Mouse (Mus musculus): ENCODE measurements at regions not wholly inside any gene's neighbourhood (a gene's known extent, or its start where the extent isn't known, plus 50 kb on each side); places are given as distances from the start of the nearest gene placed in this dataset.

GRCm38 (mm10) chr6:11313744-11314143, 593.6 kb downstream of the Ndufa4 start:
- in situ Hi-C loops (cut with MboI; ENCODE audit: low pct_ligation_motif_present, low pct_unique_long_range_greater_than_20kb, low sequenced_read_pairs): no loop called here
- no peak overlapping the region for H3K4me3 ChIP-seq (replicated peaks in 1 of 3; ENCODE audit: low read depth in 2 of 3, low read length in 2 of 3, poor library complexity in 1 of 3)
- H3K79me2 ChIP-seq (replicated peaks; ENCODE audit: control insufficient read depth, extremely low read depth, insufficient read depth, poor library complexity, severe bottlenecking): no peaks in the 10 kb centered on the region
- no peaks in the 10 kb centered on the region for H3K9me3 ChIP-seq (replicated peaks; ENCODE audit: low read length)
- no peaks in the 10 kb centered on the region for H3K4me1 ChIP-seq (ENCODE audit: control insufficient read depth in 1 of 2, insufficient read depth in 2 of 2)
- DNase-seq (ENCODE audit: extremely low read depth): no peak
- dilution Hi-C loops (cut with MboI; ENCODE audit: extremely low pct_ligation_motif_present, extremely low pct_unique_long_range_greater_than_20kb, low sequenced_read_pairs): no loop called here
- H3K9ac ChIP-seq (ENCODE audit: insufficient read depth, low read depth): no peak overlapping the region
- no peak overlapping the region for H3K4me2 ChIP-seq (ENCODE audit: insufficient read depth, low read depth, poor library complexity, severe bottlenecking)
- no peaks in the 10 kb centered on the region for H3K36me3 ChIP-seq (replicated peaks in 1 of 2; ENCODE audit: control insufficient read depth in 1 of 2, insufficient read depth in 1 of 2, low read length in 1 of 2)
- H3K27me3 ChIP-seq (replicated peaks): no peaks in the 10 kb centered on the region
- no peak overlapping the region for H3K27ac ChIP-seq (ENCODE audit: insufficient read depth, low read depth)
- no peak for TF ChIP-seq ZC3H11A (IDR thresholded peaks at IDR 0.05; ENCODE audit: low read depth, low read length)
- no peak for TF ChIP-seq MXI1 (IDR thresholded peaks at IDR 0.05; ENCODE audit: low read depth, low read length)
- no peak for TF ChIP-seq ETS1 (conservative IDR thresholded peaks at IDR 0.05; ENCODE audit: low read depth, low read length)
- TF ChIP-seq NELFE (IDR thresholded peaks at IDR 0.05; ENCODE audit: low read depth, low read length): no peak
- TF ChIP-seq CHD1 (IDR thresholded peaks at IDR 0.05; ENCODE audit: low read depth, low read length): no peak
- TF ChIP-seq USF2 (conservative IDR thresholded peaks at IDR 0.05; ENCODE audit: low read depth, low read length): no peak
- no peak for TF ChIP-seq HCFC1 (IDR thresholded peaks at IDR 0.05; ENCODE audit: low read depth, low read length)
- no peak for TF ChIP-seq CTCF (conservative IDR thresholded peaks at IDR 0.05 in 1 of 2, IDR thresholded peaks at IDR 0.05 in 1 of 2; ENCODE audit: low read depth in 2 of 2, low read length in 2 of 2)
- TF ChIP-seq RAD21 (IDR thresholded peaks at IDR 0.05; ENCODE audit: low read depth, low read length): no peak
- TF ChIP-seq ZNF384 (IDR thresholded peaks at IDR 0.05; ENCODE audit: low read depth, low read length): no peak
- TF ChIP-seq MAX (IDR thresholded peaks at IDR 0.05; ENCODE audit: low read length): no peak
- no peak for TF ChIP-seq ZMIZ1 (IDR thresholded peaks at IDR 0.05; ENCODE audit: low read depth, low read length)
- TF ChIP-seq POLR2A (IDR thresholded peaks at IDR 0.05; ENCODE audit: low read depth, low read length): no peak
- no peak for TF ChIP-seq MEF2A (IDR thresholded peaks at IDR 0.05; ENCODE audit: borderline replicate concordance, low read depth, low read length)
- TF ChIP-seq RCOR1 (conservative IDR thresholded peaks at IDR 0.05; ENCODE audit: low read depth, low read length): no peak
- TF ChIP-seq GABPA (IDR thresholded peaks at IDR 0.05; ENCODE audit: insufficient replicate concordance, low read depth, low read length): no peak
- no peak for TF ChIP-seq JUN (IDR thresholded peaks at IDR 0.05; ENCODE audit: insufficient read depth, low read depth, low read length)
- TF ChIP-seq JUND (conservative IDR thresholded peaks at IDR 0.05; ENCODE audit: low read depth, low read length): no peak

GRCm38 (mm10) chr6:11305979-11306534, 601.2 kb downstream of the Ndufa4 start:
- no peaks in the 10 kb centered on the region for H3K27me3 ChIP-seq (replicated peaks)
- DNase-seq (ENCODE audit: extremely low read depth): no peak
- in situ Hi-C loops (cut with MboI; ENCODE audit: low pct_ligation_motif_present, low pct_unique_long_range_greater_than_20kb, low sequenced_read_pairs): no loop called here

More at GRCm38 (mm10) chr6:11305979-11306534, 601.2 kb downstream of the Ndufa4 start:
- Histone ChIP-seq H3K4me3 (replicated peaks in 1 of 3; ENCODE audit: low read depth in 2 of 3, low read length in 2 of 3, poor library complexity in 1 of 3) (no peak overlapping the region), H3K36me3 (replicated peaks in 1 of 2; ENCODE audit: control insufficient read depth in 1 of 2, insufficient read depth in 1 of 2, low read length in 1 of 2) (no peaks in the 10 kb centered on the region), H3K79me2 (replicated peaks; ENCODE audit: control insufficient read depth, extremely low read depth, insufficient read depth, poor library complexity, severe bottlenecking) (no peaks in the 10 kb centered on the region), H3K27ac (ENCODE audit: insufficient read depth, low read depth) (no peak overlapping the region), H3K9ac (ENCODE audit: insufficient read depth, low read depth) (no peak overlapping the region), H3K4me2 (ENCODE audit: insufficient read depth, low read depth, poor library complexity, severe bottlenecking) (no peak overlapping the region), H3K4me1 (ENCODE audit: control insufficient read depth in 1 of 2, insufficient read depth in 2 of 2) (no peaks in the 10 kb centered on the region), H3K9me3 (replicated peaks; ENCODE audit: low read length) (no peaks in the 10 kb centered on the region)
- dilution Hi-C loops (cut with MboI; ENCODE audit: extremely low pct_ligation_motif_present, extremely low pct_unique_long_range_greater_than_20kb, low sequenced_read_pairs): no loop called here
- TF ChIP-seq POLR2A (IDR thresholded peaks at IDR 0.05; ENCODE audit: low read depth, low read length) (no peak), MAZ (IDR thresholded peaks at IDR 0.05; ENCODE audit: low read depth, low read length) (no peak), EP300 (IDR thresholded peaks at IDR 0.05; ENCODE audit: low read length) (no peak), ETS1 (conservative IDR thresholded peaks at IDR 0.05; ENCODE audit: low read depth, low read length) (no peak), UBTF (IDR thresholded peaks at IDR 0.05; ENCODE audit: low read depth, low read length) (no peak), NRF1 (IDR thresholded peaks at IDR 0.05; ENCODE audit: low read depth, low read length) (no peak), TBP (conservative IDR thresholded peaks at IDR 0.05; ENCODE audit: low read depth, low read length) (no peak), SIN3A (IDR thresholded peaks at IDR 0.05; ENCODE audit: low read length) (no peak)
